Mouse (Mus musculus) WW6 (cell line): ENCODE results near the gene Rpgrip1l.

Experiments
- DNase-seq: peaks from one replicate; pipeline ENCODE4 v3.0.0-alpha.2; 2013; ENCODE audit warnings: low read depth, low spot score

Rpgrip1l gene

DNA sequence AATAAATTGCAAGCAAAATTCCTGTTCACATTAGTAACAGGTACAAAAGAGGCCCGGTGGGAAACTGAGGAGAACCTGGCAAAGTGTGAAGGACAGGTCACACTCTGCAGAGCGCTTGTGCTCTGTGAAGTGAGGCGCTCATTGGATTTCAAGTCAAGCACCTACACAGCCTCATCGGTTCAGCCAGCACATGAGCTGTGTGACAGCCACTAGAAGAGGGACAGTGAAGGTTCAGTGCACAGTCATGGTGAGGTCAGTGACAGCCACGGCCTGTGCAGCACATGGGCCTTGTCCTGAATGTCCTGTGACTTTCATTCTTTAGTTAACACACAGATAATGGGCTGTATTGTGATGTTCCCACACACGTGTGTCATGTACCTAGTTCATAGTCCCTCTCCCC lies 107.2 kb downstream of the Rpgrip1l start:
- no peak for DNase-seq

- no peak for DNase-seq
Measured at GRCm38 (mm10) chr8:91201184-91201583, 111.9 kb downstream of the Rpgrip1l start.

DNA sequence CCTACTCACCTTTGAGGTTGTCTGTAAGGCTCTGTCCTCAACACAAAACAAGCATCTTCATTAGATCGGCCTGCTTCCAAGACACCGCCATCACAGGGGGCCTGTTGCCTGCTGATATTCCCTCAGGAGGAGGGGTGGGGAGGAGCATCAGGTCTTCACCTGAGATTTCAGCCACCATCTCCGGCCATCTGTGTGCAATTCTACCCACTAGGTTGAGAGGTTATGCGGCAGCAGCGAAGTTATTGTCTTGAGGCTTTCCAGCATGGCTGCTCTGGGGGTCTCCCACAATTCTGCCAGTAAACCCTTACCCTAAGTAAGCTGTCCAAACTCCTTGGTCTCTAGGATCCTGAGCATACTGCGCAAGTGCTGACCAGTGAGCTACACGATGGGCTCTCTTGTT lies 113.2 kb downstream of the Rpgrip1l start, which contains the start of gene Aktip:
Gene Aktip, minus strand, starts transcription at position 101 of the 400 bp plus-strand sequence.
- DNase-seq: no peak

- no peak for DNase-seq
Measured at GRCm38 (mm10) chr8:91198036-91198435, 115.0 kb downstream of the Rpgrip1l start.

DNA sequence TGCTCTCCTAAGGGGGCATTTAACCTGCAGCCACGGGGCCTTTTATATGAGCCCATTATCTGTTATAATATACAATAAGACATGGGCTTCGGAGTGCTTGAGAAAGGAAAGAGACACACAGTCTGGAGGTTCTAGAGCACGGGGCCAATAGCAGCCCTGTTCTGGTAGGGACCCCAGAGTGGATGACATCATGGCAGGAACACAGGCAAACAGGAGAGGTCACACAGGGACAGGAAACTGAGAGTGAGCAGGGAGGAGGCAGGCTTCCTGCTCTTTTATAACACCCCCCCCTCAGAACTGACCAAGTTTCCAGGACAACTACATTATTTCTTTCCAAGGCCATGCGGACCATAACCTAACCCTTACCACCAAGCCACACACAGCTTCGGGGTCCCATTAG lies 115.8 kb downstream of the Rpgrip1l start:
- no peak for DNase-seq

GRCm38 (mm10) chr8:91196661-91197060 lies 116.4 kb downstream of the Rpgrip1l start:
- no peak for DNase-seq

DNA sequence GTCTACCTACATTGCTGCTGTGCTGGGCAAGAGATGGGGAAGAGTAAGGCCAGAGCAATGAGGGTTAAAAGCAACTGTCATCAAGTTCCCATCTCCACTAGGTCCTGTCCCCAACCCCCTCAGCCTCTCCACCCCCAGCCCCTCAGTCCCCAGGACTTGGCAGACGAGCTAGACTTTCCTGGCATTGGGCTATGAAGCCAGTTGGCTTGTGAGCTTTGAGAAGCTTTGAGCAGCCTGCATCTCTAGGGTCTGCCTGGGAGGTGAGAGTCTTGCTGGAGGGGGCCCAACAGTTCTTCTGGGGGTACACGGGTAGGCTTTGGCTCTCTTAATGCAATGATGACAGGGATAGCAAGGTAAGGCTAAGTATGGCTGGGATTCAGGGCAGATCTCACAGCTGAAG lies 119.0 kb downstream of the Rpgrip1l start:
- no peak for DNase-seq

- DNase-seq: no peak
Measured at GRCm38 (mm10) chr8:91192941-91193340, 120.1 kb downstream of the Rpgrip1l start.

- peak; percentile 45 for DNase-seq
Measured at GRCm38 (mm10) chr8:91190816-91191340, 122.2 kb downstream of the Rpgrip1l start.

GRCm38 (mm10) chr8:91188152-91188551 lies 124.9 kb downstream of the Rpgrip1l start:
- DNase-seq: no peak

- no peak for DNase-seq
Measured at GRCm38 (mm10) chr8:91186372-91186771, 126.7 kb downstream of the Rpgrip1l start.

DNA sequence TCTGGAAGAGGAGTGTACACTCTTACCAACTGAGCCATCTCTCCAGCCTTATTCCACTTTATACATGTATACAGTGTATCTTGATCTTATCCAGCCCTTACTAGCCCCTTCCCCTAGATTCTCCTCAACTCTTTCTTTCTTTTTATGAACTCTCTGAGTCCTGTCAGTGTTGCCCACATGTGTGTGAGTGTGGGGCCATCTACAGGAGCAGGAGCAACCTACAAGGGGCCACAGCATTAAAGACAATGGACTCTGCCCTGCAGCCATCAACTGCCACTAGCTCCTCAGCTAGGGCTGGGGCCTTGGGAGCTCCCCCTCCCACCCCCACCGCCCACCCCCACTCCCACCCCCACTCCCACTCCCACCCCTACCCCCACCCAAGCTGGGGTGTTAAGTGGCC lies 135.4 kb downstream of the Rpgrip1l start:
- DNase-seq: no peak

DNA sequence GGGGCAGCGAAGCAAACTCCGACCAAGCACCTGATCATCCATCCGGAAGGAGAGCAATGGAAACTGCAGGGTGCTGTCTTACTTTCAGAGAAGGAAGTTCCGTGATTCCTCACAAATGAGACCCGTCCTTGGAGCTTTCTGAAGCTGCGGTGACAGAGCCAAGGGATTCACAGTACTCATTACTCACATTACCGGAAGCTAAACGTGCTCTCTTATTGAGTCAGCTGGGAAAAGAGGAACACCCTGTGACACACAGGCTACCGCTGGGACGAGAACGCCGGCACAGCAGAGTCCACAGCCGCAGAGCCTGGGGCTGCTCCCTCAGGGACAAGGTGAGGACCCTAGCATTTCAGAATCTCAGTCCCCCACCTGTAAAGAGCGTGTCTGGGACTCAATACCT lies 136.9 kb downstream of the Rpgrip1l start:
- DNase-seq: no peak

DNA sequence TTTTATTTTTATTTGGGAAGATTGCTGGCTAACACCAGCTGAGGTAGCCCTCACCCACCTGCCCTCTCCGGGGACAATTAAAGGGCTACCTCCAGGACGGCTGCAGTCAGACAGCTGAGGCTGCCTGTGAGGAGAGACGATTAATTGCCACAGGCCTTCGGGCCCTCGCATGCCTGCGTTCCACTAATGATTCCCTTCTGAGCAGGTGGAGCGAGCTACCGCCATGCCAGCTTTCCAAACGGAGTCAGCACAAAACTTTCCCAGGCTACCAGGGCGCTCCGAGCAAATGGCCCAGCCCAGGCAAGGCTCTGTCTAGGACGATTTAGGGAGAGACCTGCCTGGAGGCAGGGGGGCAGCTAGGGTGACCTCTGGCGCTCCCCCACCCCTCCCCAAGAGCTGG lies 141.5 kb downstream of the Rpgrip1l start:
- no peak for DNase-seq

DNA sequence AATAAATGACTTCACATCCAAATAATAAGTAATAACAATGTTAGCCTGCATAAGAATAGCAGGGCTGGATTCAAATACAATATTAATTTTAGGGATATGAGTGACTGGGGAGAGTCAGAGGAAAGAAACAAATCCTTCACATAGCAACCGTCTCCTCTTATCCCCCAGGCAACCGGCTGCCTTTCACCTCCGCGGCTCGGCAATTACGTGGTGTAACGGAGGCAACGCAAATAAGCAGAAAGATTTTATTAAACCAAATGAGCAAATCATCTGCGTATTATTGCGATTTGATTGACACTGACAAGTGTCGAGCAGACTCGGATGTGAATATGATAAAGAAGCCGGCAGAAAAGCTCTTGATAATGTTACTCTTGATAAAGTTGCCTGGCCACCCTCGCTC lies 142.1 kb downstream of the Rpgrip1l start:
- DNase-seq: no peak

- no peak for DNase-seq
Measured at GRCm38 (mm10) chr8:91170152-91170551, 142.9 kb downstream of the Rpgrip1l start.
